Mouse (Mus musculus): Measurements from ENCODE around the gene Atg101. TPM values are rescaled to one million over a fixed set of nuclear protein-coding genes. Genes with fewer than 3 reads are reported as not detected.

The Atg101 gene
- 10 to 100 TPM in 15 of 26 experiments, 1 to 10 TPM in 11; 3.2 to 27.1 (median 11.0) TPM for total RNA-seq (2018; cell fraction: chromatin; rRNA removed)
- 10 to 100 TPM; 10.5 to 25.7 (median 19.1) TPM for total RNA-seq (2018; cell fraction: cytosol; rRNA removed)
- total RNA-seq (2018; cell fraction: nucleus; rRNA removed): 10 to 100 TPM in 20 of 26 experiments, 1 to 10 TPM in 6; 6.5 to 19.8 (median 11.5) TPM
- polyA plus RNA-seq (2018): 19.7 to 26.3 TPM (median 22.9 TPM) in 3 replicates

GRCm38 (mm10) chr15:101283911-101284750 is at the start of gene Atg101:
Gene Atg101 (plus strand): TSS chr15:101284272.
- Histone ChIP-seq H3K36me3 (ENCODE audit: inconsistent target) (peaks cover 24% of the 10 kb centered on the region), H3K27ac (peak within 1 kb of the TSS; percentile 84), H3K4me3 (ENCODE audit: inconsistent target) (peak within 1 kb of the TSS; percentile 97), H3K79me2 (ENCODE audit: inconsistent target) (peaks cover 48% of the 10 kb centered on the region)
- WGBS (ENCODE audit: missing documents): 2% methylated on average over 61 of the region's 61 CpGs

GRCm38 (mm10) chr15:101234611-101235341 is 49.3 kb upstream of the Atg101 start:
- Histone ChIP-seq H3K4me3 (ENCODE audit: inconsistent target) (no peak overlapping the region), H3K36me3 (ENCODE audit: inconsistent target) (no peaks in the 10 kb centered on the region), H3K79me2 (ENCODE audit: inconsistent target) (no peaks in the 10 kb centered on the region), H3K27ac (no peak overlapping the region)
- 87% methylated on average over 10 of the region's 10 CpGs for WGBS (ENCODE audit: missing documents)

DNA sequence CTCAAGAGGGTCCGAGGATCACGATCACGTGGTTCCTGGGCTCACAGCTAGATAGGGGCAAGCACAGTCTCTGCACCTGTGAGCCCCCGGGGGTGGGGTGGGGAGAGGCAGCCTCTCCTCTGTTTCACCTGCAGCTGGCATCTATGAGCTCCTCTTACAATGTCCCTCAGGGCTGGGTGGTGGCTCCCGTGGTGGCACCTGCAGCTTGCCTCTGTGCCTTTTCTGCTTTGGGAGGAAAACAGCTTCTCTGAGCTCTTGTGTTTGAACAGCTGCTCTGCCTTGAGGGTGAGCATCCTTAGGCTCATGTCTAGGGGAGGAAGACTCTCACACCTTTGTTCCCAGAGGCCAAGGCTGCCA is 48.8 kb upstream of the Atg101 start:
- no peak overlapping the region for H3K27ac ChIP-seq
- no peak overlapping the region for H3K4me3 ChIP-seq (ENCODE audit: inconsistent target)
- no peaks in the 10 kb centered on the region for H3K36me3 ChIP-seq (ENCODE audit: inconsistent target)
- 67% methylated on average over 5 of the region's 5 CpGs for WGBS (ENCODE audit: missing documents)
- no peaks in the 10 kb centered on the region for H3K79me2 ChIP-seq (ENCODE audit: inconsistent target)

DNA sequence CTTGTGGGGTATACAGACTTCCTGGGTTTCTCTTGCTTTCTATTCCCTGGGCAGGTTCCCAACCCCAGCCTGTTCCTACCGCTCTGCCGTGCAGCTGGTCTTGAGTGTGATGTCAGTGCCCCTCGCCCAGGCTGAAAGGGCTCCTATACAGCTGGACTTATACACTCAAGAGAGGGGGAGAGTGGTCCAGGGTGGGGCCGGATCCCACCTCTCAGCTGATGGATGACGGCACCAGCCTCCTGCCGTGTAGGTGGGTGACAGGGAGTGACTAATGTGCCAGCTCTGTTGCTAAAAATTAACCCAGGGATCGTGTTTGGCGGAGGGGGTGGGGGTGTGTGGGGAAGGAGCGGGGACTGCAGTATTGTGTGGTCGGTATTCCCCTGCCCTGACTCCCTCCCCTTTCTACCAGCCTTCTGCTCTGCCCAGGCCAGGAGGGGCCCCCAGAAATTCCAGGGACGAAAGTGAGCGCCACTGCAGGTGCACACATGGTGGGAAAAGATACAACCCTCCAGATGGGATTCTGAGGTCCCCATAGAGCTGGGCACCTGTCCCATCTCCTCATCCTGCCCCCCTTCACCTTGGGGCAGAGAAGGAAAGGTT is 48.2 kb upstream of the Atg101 start:
- 49% methylated on average over 9 of the region's 12 CpGs for WGBS (ENCODE audit: missing documents)
- Histone ChIP-seq H3K36me3 (ENCODE audit: inconsistent target) (no peaks in the 10 kb centered on the region), H3K79me2 (ENCODE audit: inconsistent target) (no peaks in the 10 kb centered on the region), H3K4me3 (ENCODE audit: inconsistent target) (no peak overlapping the region), H3K27ac (no peak overlapping the region)

DNA sequence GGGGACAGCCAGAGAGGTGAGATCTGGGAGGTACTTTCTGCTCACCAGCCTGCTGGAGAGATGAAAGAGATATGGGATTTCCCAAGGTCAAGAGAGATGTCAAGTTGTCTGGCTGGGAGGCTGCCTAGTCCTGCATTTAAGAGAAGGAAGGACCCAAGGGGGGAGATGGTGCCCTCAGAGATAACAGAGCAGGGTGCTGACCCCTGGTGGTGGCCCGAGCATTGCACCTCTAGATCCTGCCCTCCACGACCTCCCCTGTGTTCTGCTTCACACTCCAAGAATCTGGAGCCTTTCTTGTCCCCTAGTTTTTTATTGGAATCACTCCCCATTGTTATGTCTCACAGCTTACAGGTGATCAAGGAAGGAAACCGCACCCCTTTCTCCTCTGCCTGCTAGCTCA is 47.2 kb upstream of the Atg101 start:
- Histone ChIP-seq H3K4me3 (ENCODE audit: inconsistent target) (no peak overlapping the region), H3K27ac (no peak overlapping the region), H3K36me3 (ENCODE audit: inconsistent target) (no peaks in the 10 kb centered on the region), H3K79me2 (ENCODE audit: inconsistent target) (no peaks in the 10 kb centered on the region)
- 7% methylated on average over 3 of the region's 3 CpGs for WGBS (ENCODE audit: missing documents)

DNA sequence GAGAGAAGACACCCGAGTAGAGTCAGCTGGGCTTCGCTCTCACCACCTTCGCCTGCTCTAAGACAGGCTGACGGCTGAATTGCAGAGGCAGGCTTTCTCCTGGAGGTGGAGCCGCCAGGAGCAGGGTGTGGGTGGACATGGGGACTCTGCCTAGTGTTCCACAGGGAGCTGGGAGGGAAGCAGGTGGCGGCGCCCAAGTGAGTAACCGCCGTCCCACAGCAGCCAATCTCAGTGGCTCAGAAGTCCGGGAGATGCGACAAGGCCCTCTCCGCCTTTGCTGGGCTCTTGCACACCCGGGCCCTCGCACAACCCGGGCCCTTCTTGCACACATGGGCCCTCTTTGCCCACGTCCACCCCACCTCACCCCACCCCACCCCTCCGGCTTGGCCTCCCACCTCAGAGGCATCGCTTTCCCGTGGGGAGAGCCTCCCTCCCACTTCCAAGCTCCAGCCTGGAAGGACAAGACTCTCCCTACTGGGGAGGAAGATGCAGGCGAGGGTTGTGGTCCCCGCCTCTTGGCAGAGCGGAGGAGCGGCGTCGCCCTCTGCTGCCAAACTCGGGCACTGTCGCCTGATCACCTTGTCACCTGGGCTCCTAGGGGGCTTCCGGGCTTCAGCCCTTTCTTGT is 45.1 kb upstream of the Atg101 start:
- Histone ChIP-seq H3K79me2 (ENCODE audit: inconsistent target) (no peaks in the 10 kb centered on the region), H3K4me3 (ENCODE audit: inconsistent target) (no peak overlapping the region), H3K27ac (no peak overlapping the region), H3K36me3 (ENCODE audit: inconsistent target) (no peaks in the 10 kb centered on the region)
- WGBS (ENCODE audit: missing documents): 24% methylated on average over 27 of the region's 28 CpGs

GRCm38 (mm10) chr15:101239821-101240220 is 44.3 kb upstream of the Atg101 start:
- Histone ChIP-seq H3K79me2 (ENCODE audit: inconsistent target) (no peaks in the 10 kb centered on the region), H3K36me3 (ENCODE audit: inconsistent target) (no peaks in the 10 kb centered on the region), H3K27ac (no peak overlapping the region), H3K4me3 (ENCODE audit: inconsistent target) (no peak overlapping the region)
- 82% methylated on average over 8 of the region's 8 CpGs for WGBS (ENCODE audit: missing documents)

DNA sequence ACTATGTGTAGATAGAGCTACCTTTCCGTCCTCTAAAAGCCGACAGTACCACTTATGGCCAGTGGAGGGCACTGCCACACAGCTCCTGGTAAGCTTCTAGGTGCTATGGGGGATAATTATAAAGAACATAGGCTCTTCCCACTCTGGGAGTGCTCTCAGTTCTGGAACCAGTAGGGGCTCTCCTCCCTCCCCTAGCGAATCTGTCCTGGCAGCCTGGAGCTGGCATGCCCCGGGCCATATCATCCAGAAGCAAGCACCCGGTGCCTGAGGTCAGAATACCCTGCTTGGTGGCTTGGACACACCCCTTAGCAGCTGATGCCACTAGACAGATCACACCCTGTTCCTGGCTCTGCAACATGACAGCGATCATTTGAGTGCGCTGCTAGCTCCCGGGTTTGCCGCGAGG is 43.3 kb upstream of the Atg101 start:
- H3K27ac ChIP-seq: peak overlapping the region; percentile 19
- 9% methylated on average over 10 of the region's 10 CpGs for WGBS (ENCODE audit: missing documents)
- no peaks in the 10 kb centered on the region for H3K79me2 ChIP-seq (ENCODE audit: inconsistent target)
- no peaks in the 10 kb centered on the region for H3K36me3 ChIP-seq (ENCODE audit: inconsistent target)
- peak overlapping the region; percentile 16; the same call in 1 of the 2 replicates for H3K4me3 ChIP-seq (ENCODE audit: inconsistent target)

- Histone ChIP-seq H3K79me2 (ENCODE audit: inconsistent target) (no peaks in the 10 kb centered on the region), H3K36me3 (ENCODE audit: inconsistent target) (no peaks in the 10 kb centered on the region), H3K27ac (peak overlapping the region; percentile 19), H3K4me3 (ENCODE audit: inconsistent target) (peak overlapping the region; percentile 16; the same call in 1 of the 2 replicates)
- WGBS (ENCODE audit: missing documents): 44% methylated on average over 9 of the region's 9 CpGs
Observed at GRCm38 (mm10) chr15:101241236-101241635, 42.8 kb upstream of the Atg101 start.

DNA sequence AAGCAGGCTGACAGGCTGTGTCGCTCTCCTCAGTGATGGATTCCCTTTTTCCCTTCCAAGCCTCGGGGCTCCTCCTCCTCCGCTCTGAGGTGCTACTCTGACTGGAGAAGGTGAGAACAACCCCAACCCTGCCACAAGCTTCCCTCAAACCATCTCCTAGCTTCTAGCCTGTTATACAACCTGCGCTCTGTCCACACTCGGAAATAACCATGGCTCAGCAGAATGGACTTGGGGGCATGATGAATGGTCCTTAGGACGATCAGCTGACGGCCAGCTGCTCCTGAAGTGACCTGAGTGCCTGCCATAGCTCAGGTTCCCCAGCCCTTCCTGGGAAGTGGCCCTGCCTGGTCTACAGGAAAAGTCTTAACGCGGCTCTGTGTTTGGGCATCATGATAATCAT is 42.2 kb upstream of the Atg101 start:
- Histone ChIP-seq H3K79me2 (ENCODE audit: inconsistent target) (no peaks in the 10 kb centered on the region), H3K27ac (no peak overlapping the region), H3K4me3 (ENCODE audit: inconsistent target) (no peak overlapping the region), H3K36me3 (ENCODE audit: inconsistent target) (no peaks in the 10 kb centered on the region)
- 87% methylated on average over 9 of the region's 9 CpGs for WGBS (ENCODE audit: missing documents)

DNA sequence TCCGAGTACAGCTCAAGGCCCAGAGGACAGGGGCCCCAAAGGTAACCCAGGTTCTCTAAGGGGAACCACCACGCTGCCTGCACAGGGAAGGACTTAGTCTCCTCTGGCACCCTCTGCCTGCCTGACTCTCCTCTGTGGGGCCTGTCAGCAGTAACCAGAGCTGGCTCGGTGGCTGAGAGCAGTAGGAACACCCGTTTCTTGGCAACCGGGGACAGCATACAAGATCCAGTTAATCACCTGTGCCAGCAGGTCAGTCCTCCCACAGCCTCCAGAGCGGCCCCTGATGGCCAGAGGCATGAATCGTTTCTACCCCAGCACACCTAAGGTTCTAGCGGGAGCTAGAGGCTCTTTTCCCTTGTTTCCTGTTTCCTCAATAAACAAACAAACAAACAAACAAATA is 41.4 kb upstream of the Atg101 start:
- H3K79me2 ChIP-seq (ENCODE audit: inconsistent target): no peaks in the 10 kb centered on the region
- no peak overlapping the region for H3K4me3 ChIP-seq (ENCODE audit: inconsistent target)
- no peaks in the 10 kb centered on the region for H3K36me3 ChIP-seq (ENCODE audit: inconsistent target)
- H3K27ac ChIP-seq: no peak overlapping the region
- 53% methylated on average over 8 of the region's 8 CpGs for WGBS (ENCODE audit: missing documents)

DNA sequence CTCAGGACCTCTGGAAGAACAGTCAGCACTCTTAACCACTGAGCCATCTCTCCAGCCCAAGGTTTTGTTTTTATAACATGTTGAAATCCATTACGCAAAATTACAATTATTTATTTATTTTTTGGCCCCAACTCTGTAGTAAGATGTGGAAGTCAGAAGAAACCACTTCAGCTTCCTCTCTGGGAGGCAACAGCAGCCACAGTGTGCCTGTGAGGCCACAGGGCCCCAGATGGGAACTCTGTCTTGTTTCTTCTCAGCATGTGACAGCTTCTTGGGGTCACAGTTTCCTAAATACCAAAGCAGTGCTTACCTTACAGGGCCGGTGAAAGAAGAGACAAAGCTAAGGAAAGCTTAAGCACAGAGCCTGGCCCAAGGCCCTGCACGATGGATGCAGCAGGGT is 40.1 kb upstream of the Atg101 start:
- no peaks in the 10 kb centered on the region for H3K36me3 ChIP-seq (ENCODE audit: inconsistent target)
- H3K4me3 ChIP-seq (ENCODE audit: inconsistent target): no peak overlapping the region
- peak overlapping the region; percentile 50 for H3K27ac ChIP-seq
- H3K79me2 ChIP-seq (ENCODE audit: inconsistent target): no peaks in the 10 kb centered on the region
- 0% methylated on average over 3 of the region's 3 CpGs for WGBS (ENCODE audit: missing documents)

- no peaks in the 10 kb centered on the region for H3K79me2 ChIP-seq (ENCODE audit: inconsistent target)
- H3K27ac ChIP-seq: peak overlapping the region; percentile 56
- H3K36me3 ChIP-seq (ENCODE audit: inconsistent target): no peaks in the 10 kb centered on the region
- under 1% methylated on average over 40 of the region's 56 CpGs for WGBS (ENCODE audit: missing documents)
- H3K4me3 ChIP-seq (ENCODE audit: inconsistent target): peak overlapping the region; percentile 22
Observed at GRCm38 (mm10) chr15:101246231-101247154, 37.6 kb upstream of the Atg101 start.

All from macrophage (primary cell).